Mouse (Mus musculus): ENCODE measurements around the gene Nptx2.

Gene Nptx2

GRCm38 (mm10) chr5:144545653-144546422, at the start of gene Nptx2:
Gene Nptx2 (plus strand): TSS chr5:144545902.
- TF ChIP-seq GATA4 (IDR thresholded peaks at IDR 0.05; ENCODE audit: insufficient replicate concordance, low read length), result no peak

GRCm38 (mm10) chr5:144496481-144496880, 49.2 kb upstream of the Nptx2 start:
- TF ChIP-seq GATA4 (IDR thresholded peaks at IDR 0.05; ENCODE audit: insufficient replicate concordance, low read length), result no peak

GRCm38 (mm10) chr5:144504239-144504638, 41.5 kb upstream of the Nptx2 start:
- no peak for TF ChIP-seq GATA4 (IDR thresholded peaks at IDR 0.05; ENCODE audit: insufficient replicate concordance, low read length)

GRCm38 (mm10) chr5:144505731-144506130, 40.0 kb upstream of the Nptx2 start:
- TF ChIP-seq GATA4 (IDR thresholded peaks at IDR 0.05; ENCODE audit: insufficient replicate concordance, low read length), result no peak

- TF ChIP-seq GATA4 (IDR thresholded peaks at IDR 0.05; ENCODE audit: insufficient replicate concordance, low read length), result no peak
Measured at GRCm38 (mm10) chr5:144506156-144506555, 39.5 kb upstream of the Nptx2 start.

GRCm38 (mm10) chr5:144506689-144507552, 38.8 kb upstream of the Nptx2 start:
- TF ChIP-seq GATA4 (IDR thresholded peaks at IDR 0.05; ENCODE audit: insufficient replicate concordance, low read length), result no peak

GRCm38 (mm10) chr5:144509431-144509830, 36.3 kb upstream of the Nptx2 start:
- TF ChIP-seq GATA4 (IDR thresholded peaks at IDR 0.05; ENCODE audit: insufficient replicate concordance, low read length), result no peak

- TF ChIP-seq GATA4 (IDR thresholded peaks at IDR 0.05; ENCODE audit: insufficient replicate concordance, low read length), result no peak
Measured at GRCm38 (mm10) chr5:144514738-144515137, 31.0 kb upstream of the Nptx2 start.

- TF ChIP-seq GATA4 (IDR thresholded peaks at IDR 0.05; ENCODE audit: insufficient replicate concordance, low read length), result no peak
Measured at GRCm38 (mm10) chr5:144515241-144515640, 30.5 kb upstream of the Nptx2 start.

GRCm38 (mm10) chr5:144520096-144520495, 25.6 kb upstream of the Nptx2 start:
- no peak for TF ChIP-seq GATA4 (IDR thresholded peaks at IDR 0.05; ENCODE audit: insufficient replicate concordance, low read length)

- no peak for TF ChIP-seq GATA4 (IDR thresholded peaks at IDR 0.05; ENCODE audit: insufficient replicate concordance, low read length)
Measured at GRCm38 (mm10) chr5:144524774-144525173, 20.9 kb upstream of the Nptx2 start.

- no peak for TF ChIP-seq GATA4 (IDR thresholded peaks at IDR 0.05; ENCODE audit: insufficient replicate concordance, low read length)
Measured at GRCm38 (mm10) chr5:144529123-144529522, 16.6 kb upstream of the Nptx2 start.

GRCm38 (mm10) chr5:144542711-144543308, 2.9 kb upstream of the Nptx2 start:
- TF ChIP-seq GATA4 (IDR thresholded peaks at IDR 0.05; ENCODE audit: insufficient replicate concordance, low read length), result no peak

GRCm38 (mm10) chr5:144546423-144546995, 807 bp downstream of the Nptx2 start:
- TF ChIP-seq GATA4 (IDR thresholded peaks at IDR 0.05; ENCODE audit: insufficient replicate concordance, low read length), result no peak

- no peak for TF ChIP-seq GATA4 (IDR thresholded peaks at IDR 0.05; ENCODE audit: insufficient replicate concordance, low read length)
Measured at GRCm38 (mm10) chr5:144547333-144547878, 1.7 kb downstream of the Nptx2 start.
